Mouse (Mus musculus) neural tube, embryonic 11.5 days (tissue): ENCODE data around the gene Elp4. TPM values are rescaled to one million over a fixed set of nuclear protein-coding genes. Genes with fewer than 3 reads are reported as not detected.
A peak's percentile ranks its signal among the peaks of the same experiment; 100 is the strongest.

Experiments
- ATAC-seq: fragments of 200-750 bp; cut with Nextera tagmentation; 2 replicates; pipeline ENCODE4 v1.8.0; 2017; ENCODE audit warnings: moderate number of reproducible peaks, mild to moderate bottlenecking, moderate TSS enrichment, moderate library complexity; ENCODE audit not compliant: insufficient read depth, low FRiP score, low TSS enrichment
- DNase-seq: peaks from one replicate; pipeline ENCODE4 v3.0.0-alpha.2; 2015; ENCODE audit warnings: low spot score
- H3K27ac ChIP-seq: fragments of 300-500 bp; sonication (generic); 2 replicates; pipeline ENCODE4 v1.5.1; 2014; ENCODE audit warnings: low read depth, mild to moderate bottlenecking, low read length
- H3K27me3 ChIP-seq: fragments of 300-500 bp; sonication (generic); 2 replicates; pipeline ENCODE4 v1.6.1; 2014; ENCODE audit warnings: mild to moderate bottlenecking, low read length, mixed read lengths; ENCODE audit not compliant: control insufficient read depth, insufficient read depth
- H3K36me3 ChIP-seq: fragments of 300-500 bp; sonication (generic); 2 replicates; pipeline ENCODE4 v1.6.1; 2014; ENCODE audit warnings: mild to moderate bottlenecking, low read length, moderate library complexity, mixed read lengths; ENCODE audit not compliant: control insufficient read depth, insufficient read depth
- H3K4me1 ChIP-seq: fragments of 300-500 bp; sonication (generic); 2 replicates; pipeline ENCODE4 v1.6.1; 2014; ENCODE audit warnings: low read length, mixed read lengths; ENCODE audit not compliant: control insufficient read depth, insufficient read depth
- H3K4me2 ChIP-seq: fragments of 300-500 bp; sonication (generic); 2 replicates; pipeline ENCODE4 v1.6.1; 2014; ENCODE audit warnings: low read depth, mild to moderate bottlenecking, moderate library complexity
- H3K4me3 ChIP-seq: fragments of 300-500 bp; sonication (generic); 2 replicates; pipeline ENCODE4 v1.5.1; 2014; ENCODE audit warnings: low read depth, low read length
- H3K9ac ChIP-seq: fragments of 300-500 bp; sonication (generic); 2 replicates; pipeline ENCODE4 v1.6.1; 2014; ENCODE audit warnings: mild to moderate bottlenecking, low read length
- H3K9me3 ChIP-seq: fragments of 300-500 bp; sonication (generic); 2 replicates; pipeline ENCODE4 v1.6.1; 2016; ENCODE audit warnings: low read length; ENCODE audit not compliant: control insufficient read depth
- WGBS: fragments of 180-500 bp; shearing (Covaris S2); extraction: QIAGEN DNeasy Blood & Tissue Kit; methylation state at CpG from one replicate; pipeline ENCODE4 v1.1.7; 2014; 5-methylcytosine and 5-hydroxymethylcytosine counted together
- polyA plus RNA-seq: library from polyadenylated mRNA; unstranded; fragments of >200 nt; fragmentation: Nextera tagmentation; extraction: Ambion mirVana; gene quantifications from 2 replicates; pipeline ENCODE4 v1.2.1, GENCODE M21; 2014

Gene Elp4
- polyA plus RNA-seq, 1 experiment from 2014 or later: 53.2 TPM

DNA sequence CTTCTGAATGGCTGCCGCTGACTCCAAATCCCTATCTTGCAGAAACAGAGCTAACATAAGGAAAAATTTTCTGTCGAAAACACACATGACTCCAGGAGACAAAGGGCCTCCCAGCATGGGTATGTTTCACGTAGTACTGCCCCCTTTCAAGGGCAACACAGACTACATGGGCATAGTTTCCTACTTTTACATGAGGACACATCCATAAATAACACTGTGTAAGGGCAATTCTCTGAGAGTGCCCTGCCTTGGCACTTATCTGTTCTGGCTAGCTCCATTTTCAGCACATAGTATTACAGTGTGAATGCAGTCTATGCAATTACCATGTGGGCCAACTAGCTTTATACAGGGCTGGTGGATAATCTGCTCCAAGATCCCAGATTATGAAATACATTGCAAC is 89.2 kb downstream of the Elp4 start:
- no peaks in the 10 kb centered on the region for H3K36me3 ChIP-seq
- no peaks in the 10 kb centered on the region for H3K27me3 ChIP-seq
- H3K4me2 ChIP-seq: no peak overlapping the region
- no peaks in the 10 kb centered on the region for H3K9me3 ChIP-seq
- 90% methylated on average over 3 of the region's 3 CpGs for WGBS
- DNase-seq (no peak), ATAC-seq (no peak)
- H3K4me3 ChIP-seq: no peak overlapping the region
- no peak overlapping the region for H3K9ac ChIP-seq
- H3K4me1 ChIP-seq: no peaks in the 10 kb centered on the region
- no peak overlapping the region for H3K27ac ChIP-seq

DNA sequence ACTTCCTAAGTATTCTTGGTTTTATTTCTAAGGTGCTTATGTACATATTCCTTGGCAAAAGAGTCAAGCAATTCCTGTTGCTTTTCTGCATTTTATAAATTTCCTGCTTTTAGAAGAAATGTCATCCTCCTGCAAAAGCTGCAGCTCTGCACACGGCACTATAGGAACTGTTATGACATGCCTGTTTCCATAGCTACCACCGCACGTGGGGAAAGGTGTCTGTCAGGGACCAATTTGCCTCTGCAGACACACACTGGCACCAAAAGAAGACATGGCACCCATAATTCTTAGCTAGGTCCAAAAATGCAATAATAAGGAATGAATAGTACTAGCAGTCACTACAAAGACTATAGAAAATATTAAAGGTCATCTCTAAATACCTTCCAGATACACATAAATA is 91.3 kb downstream of the Elp4 start:
- H3K4me3 ChIP-seq: no peak overlapping the region
- H3K9ac ChIP-seq: no peak overlapping the region
- H3K36me3 ChIP-seq: no peaks in the 10 kb centered on the region
- whole genome bisulfite sequencing: 71% methylated on average over 3 of the region's 3 CpGs
- DNase-seq (no peak), ATAC-seq (no peak)
- H3K4me2 ChIP-seq: no peak overlapping the region
- H3K27ac ChIP-seq: no peak overlapping the region
- no peaks in the 10 kb centered on the region for H3K27me3 ChIP-seq
- H3K4me1 ChIP-seq: no peaks in the 10 kb centered on the region
- no peaks in the 10 kb centered on the region for H3K9me3 ChIP-seq

DNA sequence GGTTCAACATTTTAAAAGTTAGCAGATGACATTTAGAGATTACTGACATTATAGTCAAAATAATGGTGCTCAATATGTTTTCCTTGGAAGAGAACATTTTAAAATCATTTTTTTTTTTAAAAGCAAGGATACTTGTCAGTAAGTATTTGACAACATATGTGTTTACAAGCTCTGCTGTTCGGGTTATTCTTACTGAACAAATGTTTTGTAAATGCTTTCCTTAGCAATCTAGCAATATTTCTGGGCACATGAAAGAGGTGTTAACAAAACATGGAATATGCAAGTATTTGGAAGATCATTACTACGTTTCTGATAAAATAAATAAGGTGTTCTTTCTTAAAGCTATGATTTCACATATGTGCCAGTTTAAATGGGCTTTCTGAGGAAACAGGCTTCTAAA is 94.1 kb downstream of the Elp4 start:
- ATAC-seq (no peak), DNase-seq (no peak)
- no peak overlapping the region for H3K4me2 ChIP-seq
- H3K4me1 ChIP-seq: no peaks in the 10 kb centered on the region
- no peak overlapping the region for H3K9ac ChIP-seq
- 89% methylated on average over 2 of the region's 2 CpGs for WGBS
- H3K4me3 ChIP-seq: no peak overlapping the region
- no peaks in the 10 kb centered on the region for H3K36me3 ChIP-seq
- H3K27me3 ChIP-seq: no peaks in the 10 kb centered on the region
- H3K27ac ChIP-seq: no peak overlapping the region
- no peaks in the 10 kb centered on the region for H3K9me3 ChIP-seq

DNA sequence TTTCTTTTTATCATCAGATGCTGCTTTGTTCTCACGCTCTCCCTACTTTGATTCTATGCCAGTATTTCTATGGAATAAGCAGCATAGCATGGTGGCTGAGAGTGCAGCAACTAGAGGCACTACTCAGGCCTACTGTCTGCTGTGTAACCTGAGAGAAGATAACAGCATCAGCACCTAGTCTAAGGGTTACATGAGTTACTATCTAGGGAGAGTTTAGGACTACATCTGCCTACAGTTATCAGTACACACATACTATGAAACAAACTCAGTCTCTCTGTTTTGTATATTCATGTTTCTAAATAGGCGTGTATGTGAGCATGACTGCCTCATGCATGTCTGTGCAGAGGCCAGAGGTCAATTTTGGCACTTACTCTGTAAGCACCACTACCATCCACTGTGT is 97.8 kb downstream of the Elp4 start:
- Histone ChIP-seq H3K27me3 (no peaks in the 10 kb centered on the region), H3K9me3 (no peaks in the 10 kb centered on the region), H3K4me1 (no peaks in the 10 kb centered on the region), H3K4me2 (no peak overlapping the region), H3K27ac (no peak overlapping the region), H3K9ac (no peak overlapping the region), H3K4me3 (no peak overlapping the region), H3K36me3 (no peaks in the 10 kb centered on the region)
- ATAC-seq: no peak
- 91% methylated on average over 2 of the region's 2 CpGs for WGBS
- DNase-seq: no peak

DNA sequence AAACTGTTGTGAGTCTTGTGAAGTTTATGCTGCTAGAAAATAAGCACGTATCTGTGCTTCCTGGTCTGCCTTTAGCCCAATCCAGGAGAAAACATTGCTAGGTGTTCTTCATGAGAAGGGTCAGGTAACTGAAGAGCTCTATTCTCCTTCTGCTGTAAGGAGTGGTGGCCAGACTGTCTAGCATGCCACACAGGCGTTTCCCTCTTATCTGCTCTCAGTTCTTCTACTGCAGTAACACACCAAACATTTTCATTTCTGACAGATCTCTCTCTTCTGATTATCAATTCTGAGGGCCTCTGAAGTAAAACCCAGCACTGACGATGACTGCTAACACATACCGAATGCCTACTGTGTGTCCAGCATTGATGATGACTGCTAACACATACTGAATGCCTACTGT is 98.3 kb downstream of the Elp4 start:
- DNase-seq (no peak), ATAC-seq (no peak)
- H3K9ac ChIP-seq: no peak overlapping the region
- no peaks in the 10 kb centered on the region for H3K27me3 ChIP-seq
- no peak overlapping the region for H3K4me3 ChIP-seq
- no peaks in the 10 kb centered on the region for H3K9me3 ChIP-seq
- no peak overlapping the region for H3K4me2 ChIP-seq
- H3K36me3 ChIP-seq: no peaks in the 10 kb centered on the region
- H3K27ac ChIP-seq: no peak overlapping the region
- no peaks in the 10 kb centered on the region for H3K4me1 ChIP-seq
- 88% methylated on average over 4 of the region's 4 CpGs for whole genome bisulfite sequencing

DNA sequence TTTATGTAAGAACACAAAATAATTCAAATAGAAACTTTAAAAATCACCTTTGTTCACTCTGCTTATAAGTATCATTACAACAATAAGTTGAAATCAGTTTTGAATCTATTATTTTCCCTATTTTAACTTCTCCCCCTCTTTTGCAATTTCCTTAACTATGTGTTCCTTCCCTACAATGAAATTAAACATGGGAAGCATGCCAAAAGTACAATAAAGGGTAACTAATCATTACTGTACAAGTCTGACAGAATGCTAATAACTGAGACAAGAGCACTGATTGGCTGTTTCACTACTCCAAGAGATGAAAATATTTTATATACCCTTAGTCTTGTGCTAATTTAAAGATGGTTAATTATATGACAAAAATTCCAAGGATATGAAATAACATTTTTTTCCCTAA is 99.2 kb downstream of the Elp4 start:
- Histone ChIP-seq H3K4me1 (no peaks in the 10 kb centered on the region), H3K9ac (no peak overlapping the region), H3K27me3 (no peaks in the 10 kb centered on the region), H3K4me2 (no peak overlapping the region), H3K36me3 (no peaks in the 10 kb centered on the region), H3K4me3 (no peak overlapping the region), H3K27ac (no peak overlapping the region), H3K9me3 (no peaks in the 10 kb centered on the region)
- no peak for DNase-seq
- ATAC-seq: no peak

DNA sequence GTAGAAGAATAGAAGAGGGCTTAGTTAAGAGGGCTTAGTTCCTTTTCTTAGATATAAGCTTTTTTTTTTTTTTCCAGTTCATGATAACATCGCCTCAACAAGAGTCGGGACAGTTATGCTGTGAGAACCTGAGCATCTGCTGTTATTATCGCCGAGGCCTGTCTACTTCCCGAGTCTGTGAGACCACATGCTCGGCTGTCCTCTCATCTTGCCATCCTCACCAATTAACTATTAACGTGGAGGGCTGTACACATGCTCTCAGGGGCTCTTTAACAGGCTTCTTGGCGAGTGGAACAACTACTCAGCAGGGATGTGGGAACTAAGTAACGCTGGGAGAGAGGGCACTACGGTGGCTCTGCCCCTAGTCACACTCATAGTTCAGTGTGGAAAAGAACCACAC is 99.9 kb downstream of the Elp4 start:
- Histone ChIP-seq H3K36me3 (no peaks in the 10 kb centered on the region), H3K4me1 (no peaks in the 10 kb centered on the region), H3K4me3 (no peak overlapping the region), H3K9ac (no peak overlapping the region), H3K27ac (no peak overlapping the region), H3K9me3 (no peaks in the 10 kb centered on the region), H3K4me2 (no peak overlapping the region), H3K27me3 (no peaks in the 10 kb centered on the region)
- ATAC-seq (peak; percentile 20; the same call in 1 of the 2 replicates), DNase-seq (no peak)
- WGBS: 42% methylated on average over 10 of the region's 10 CpGs

DNA sequence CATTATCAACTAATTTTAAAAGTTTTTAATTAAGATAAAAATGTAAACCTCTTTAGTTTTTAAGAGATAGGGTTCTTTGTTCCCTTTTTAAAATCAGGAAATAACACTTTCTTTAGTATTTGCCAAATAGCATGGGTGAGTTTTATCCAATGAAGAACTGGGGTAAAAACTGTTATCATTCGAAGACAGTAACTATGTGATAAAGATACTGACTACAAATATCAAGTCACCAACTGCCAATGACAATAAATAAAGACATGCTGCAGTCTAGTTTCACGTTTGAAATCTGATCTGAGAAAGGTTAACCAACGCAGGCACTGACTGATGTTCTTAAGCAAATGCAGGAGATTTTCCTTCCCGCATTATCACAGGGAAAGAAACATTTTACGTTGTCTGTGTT is 100.9 kb downstream of the Elp4 start:
- no peak for DNase-seq
- no peak overlapping the region for H3K9ac ChIP-seq
- H3K4me1 ChIP-seq: no peaks in the 10 kb centered on the region
- H3K27me3 ChIP-seq: no peaks in the 10 kb centered on the region
- H3K36me3 ChIP-seq: no peaks in the 10 kb centered on the region
- 54% methylated on average over 5 of the region's 5 CpGs for WGBS
- H3K27ac ChIP-seq: no peak overlapping the region
- no peak overlapping the region for H3K4me2 ChIP-seq
- no peak overlapping the region for H3K4me3 ChIP-seq
- H3K9me3 ChIP-seq: no peaks in the 10 kb centered on the region
- no peak for ATAC-seq

DNA sequence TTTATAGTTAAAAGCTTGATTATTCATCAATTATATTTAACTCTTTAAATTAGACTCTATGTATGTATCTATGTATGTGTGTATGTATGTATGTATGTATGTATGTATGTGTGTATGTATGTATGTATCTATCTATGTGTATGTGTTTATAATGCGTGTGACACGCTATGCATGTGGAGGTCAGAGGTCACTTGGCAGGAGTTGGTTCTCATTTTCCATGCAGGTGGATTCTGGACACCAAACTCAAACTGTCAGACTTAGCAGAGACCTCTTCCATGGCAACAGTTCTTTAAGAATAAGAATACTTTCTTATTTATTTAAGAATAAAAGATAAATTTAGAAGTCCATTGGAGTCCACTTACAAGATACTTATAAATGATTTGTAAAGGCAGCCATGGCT is 101.5 kb downstream of the Elp4 start:
- ATAC-seq (no peak), DNase-seq (no peak)
- 88% methylated on average over 2 of the region's 2 CpGs for WGBS
- H3K27me3 ChIP-seq: no peaks in the 10 kb centered on the region
- H3K4me1 ChIP-seq: no peaks in the 10 kb centered on the region
- H3K9ac ChIP-seq: no peak overlapping the region
- no peak overlapping the region for H3K27ac ChIP-seq
- H3K4me3 ChIP-seq: no peak overlapping the region
- no peak overlapping the region for H3K4me2 ChIP-seq
- no peaks in the 10 kb centered on the region for H3K9me3 ChIP-seq
- H3K36me3 ChIP-seq: no peaks in the 10 kb centered on the region
